Mouse (Mus musculus) lung, adult 2 months (tissue): ENCODE results near the gene Slc22a1.

ENCODE experiments used
- CTCF ChIP-seq: fragments of 200-500 bp; IDR thresholded peaks from 2 replicates; pipeline ENCODE4 v1.5.1; 2011; ENCODE audit warnings: mild to moderate bottlenecking, low read length, control low read depth; ENCODE audit not compliant: insufficient read depth
- POLR2A ChIP-seq: fragments of 200-500 bp; IDR thresholded peaks from 2 replicates; pipeline ENCODE4 v1.6.1; 2011; ENCODE audit warnings: low read depth, mild to moderate bottlenecking, control low read depth, low read length, borderline replicate concordance; ENCODE audit errors: extremely low read depth

- no peak for TF ChIP-seq CTCF
- no peak for TF ChIP-seq POLR2A
These were observed 8.8 kb upstream of the Slc22a1 start for GRCm38 (mm10) chr17:12684412-12684811.
